Mouse (Mus musculus) brain, adult 2 months (tissue): ENCODE results near the gene Gm17387.
A peak's percentile ranks its signal among the peaks of the same experiment; 100 is the strongest.

ENCODE experiments used
- DNase-seq: peaks from one replicate; pipeline ENCODE4 v3.0.0; 2011; ENCODE audit warnings: low read depth, low spot score

Gm17387 gene

DNA sequence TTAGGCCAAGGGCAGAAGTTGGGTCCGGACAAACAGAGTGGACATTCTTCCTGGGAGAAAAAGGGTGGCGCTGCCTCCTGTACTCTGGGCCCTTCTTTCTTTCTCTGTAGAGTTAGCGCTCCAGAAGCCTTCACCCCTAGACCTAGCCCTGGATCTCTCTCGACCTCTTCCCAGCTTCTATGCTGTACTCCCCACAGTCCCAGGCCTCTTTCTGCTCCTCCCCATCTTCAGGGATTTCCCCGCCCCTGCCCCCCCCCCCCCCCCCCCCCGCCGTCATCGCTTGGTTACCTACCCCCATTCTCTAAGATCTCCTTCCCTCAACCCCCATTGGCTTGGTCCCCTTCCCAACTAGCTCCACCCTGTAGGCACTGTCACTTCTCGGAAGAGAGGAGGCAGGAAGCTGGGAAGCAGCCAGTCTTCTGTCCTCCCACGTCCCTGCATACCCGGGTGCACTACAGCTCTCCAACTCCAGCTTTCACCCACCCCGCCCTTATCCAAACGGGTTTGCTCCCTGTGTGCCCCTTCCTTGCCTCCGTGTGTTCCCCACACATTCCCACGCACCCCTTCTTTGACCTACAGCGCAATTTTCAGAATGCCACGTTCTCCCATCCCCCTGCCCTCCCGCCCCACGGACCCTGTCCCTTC, 18.8 kb downstream of the Gm17387 start:
- peak; percentile 93 for DNase-seq

DNA sequence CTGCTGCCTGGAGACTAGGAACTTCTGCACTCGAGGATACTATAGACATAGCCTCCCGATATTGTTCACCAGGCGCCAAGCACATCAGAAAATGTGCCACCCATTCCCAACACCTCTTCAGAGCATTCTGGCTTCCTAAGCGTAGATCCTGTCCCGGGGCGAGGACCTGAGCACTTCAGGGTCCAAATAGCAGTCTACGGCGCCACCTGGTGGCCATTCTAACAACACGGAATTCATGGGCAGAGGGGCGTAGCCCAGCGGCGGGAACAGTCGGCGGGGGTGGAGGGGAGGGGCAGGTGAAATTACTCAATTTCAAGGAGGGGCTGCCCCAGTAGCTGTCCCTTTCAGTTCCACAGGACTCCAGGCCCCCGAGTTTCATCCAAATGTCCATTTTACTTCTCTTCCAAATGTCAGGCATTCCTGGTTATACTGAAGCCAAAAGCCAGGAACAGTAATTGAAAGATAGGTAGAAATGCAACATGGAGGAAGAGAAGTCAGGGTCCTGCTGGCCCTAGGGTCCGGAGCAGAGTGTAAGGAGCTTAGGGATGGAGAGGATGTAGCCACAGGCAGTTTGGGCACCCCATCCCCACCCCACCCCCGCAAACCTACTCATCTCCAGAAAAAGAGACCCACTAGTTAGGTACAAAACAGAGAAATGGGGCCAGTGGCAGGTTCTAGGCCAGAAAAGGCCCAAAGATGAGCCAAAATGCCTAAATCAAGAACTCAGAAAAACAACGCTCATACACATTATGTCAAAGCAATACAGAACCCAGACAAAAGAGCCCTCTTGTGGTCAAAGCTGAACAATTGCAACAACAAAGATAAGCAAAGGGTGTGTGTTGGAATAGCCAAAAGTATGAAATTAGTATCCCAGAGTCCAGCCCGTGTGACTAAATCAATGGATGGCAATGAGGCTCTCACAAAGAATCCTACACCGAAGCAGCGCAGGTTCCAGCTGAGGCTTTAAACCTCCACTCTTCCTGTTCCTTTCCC, 19.6 kb downstream of the Gm17387 start:
- peak; percentile 95 for DNase-seq

DNA sequence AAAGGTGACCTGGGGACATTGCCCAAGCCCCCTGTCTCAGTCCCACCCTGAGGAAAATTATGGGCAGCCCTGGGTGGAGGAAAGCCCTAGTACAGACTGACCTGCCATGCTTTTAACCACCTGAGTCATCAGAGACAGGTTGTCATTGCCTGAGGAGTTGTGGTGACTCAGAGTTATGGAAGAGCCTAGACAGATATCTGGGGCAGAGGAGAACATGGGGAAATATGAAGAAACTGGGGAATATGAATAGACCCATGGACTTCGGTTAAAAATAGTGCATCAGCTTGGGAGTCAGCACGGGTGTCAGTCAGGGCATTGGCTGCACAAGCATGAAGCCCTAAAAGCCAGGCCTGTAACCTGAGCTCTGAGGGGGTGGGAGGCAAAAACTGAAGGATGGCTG, 20.4 kb downstream of the Gm17387 start:
- peak; percentile 60 for DNase-seq

DNA sequence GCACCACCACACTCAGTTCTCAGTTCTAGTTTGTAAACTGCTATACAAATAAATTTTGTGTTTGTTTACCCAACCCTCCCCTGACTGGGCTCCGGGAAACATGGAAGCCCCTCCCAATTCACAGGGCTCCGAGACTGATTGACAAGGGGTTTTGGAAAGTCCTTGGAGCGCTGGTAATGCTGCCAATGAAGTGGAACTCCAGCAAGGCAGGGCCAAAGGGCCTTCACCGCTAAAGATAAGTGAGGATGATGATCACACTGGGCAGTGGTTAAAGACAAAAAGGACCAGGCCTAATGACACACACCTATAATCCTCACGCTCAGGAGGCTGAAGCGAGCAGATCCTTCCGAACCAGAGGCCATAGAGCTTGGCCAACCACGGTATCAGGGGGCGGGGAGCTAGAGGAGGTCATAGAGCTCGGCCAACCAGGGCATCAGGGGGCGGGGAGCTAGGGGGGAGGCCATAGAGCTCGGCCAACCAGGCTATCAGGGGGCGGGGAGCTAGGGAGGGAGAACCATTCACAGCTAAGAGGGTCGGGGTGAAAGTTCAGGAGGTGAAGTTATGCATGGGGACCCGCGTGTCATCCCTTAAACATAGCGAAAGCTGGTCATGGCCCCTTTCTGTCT, 22.2 kb downstream of the Gm17387 start:
- no peak for DNase-seq

DNA sequence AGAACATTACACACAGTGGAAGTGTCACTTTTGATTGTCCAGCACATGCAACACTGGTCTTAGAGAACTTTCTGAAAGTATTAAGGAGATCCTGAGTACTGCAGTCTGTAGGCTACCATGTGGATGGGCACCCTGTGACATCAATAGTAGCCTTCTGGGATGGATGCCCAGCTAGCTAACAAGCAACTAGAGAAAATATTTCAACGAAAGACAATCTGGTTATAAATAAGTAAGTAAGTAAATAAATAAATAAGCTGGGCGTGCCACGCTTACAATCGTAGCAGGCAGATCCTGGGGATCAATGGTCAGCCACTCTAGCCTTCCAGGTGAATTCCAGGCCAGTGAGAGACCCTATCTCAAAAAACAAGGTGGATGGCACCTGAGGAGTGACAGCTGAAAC, 23.1 kb downstream of the Gm17387 start:
- DNase-seq = no peak

DNA sequence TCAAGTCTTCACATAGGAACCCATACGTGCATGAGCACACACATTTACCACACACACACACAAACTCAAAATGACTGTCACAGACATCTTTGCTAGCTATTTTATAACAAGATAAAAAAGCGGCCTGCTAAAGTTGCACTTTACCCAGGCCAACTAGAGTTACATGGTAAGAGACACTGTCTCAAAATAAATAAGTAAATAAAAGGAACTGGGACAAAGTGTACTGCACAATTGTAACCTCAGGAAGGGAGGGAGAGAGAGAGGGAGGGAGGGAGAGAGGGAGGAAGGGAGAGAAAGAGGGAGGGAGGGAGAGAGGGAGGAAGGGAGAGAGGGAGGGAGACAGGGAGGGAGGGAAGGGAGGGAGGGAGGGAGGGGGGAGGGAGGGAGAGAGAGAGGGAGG, 23.5 kb downstream of the Gm17387 start:
- no peak for DNase-seq

DNA sequence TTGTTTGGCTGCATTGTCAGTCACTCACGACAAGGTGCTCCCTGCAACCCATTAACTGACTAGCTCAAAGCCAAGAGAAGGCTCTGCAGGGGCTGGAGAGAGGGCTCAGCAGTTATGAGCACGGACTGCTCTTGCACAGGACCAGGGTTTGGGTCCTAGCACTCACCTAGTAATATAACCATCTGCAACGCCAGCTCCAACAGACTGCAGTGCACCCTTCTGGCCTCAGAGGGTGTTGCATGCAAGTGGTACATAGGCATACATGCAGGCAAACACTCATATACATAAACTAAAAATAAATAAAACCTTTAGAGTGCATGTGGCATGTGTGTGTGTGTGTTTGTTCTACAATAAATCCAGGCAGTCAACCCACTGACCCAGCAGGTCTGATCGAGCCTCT, 26.9 kb downstream of the Gm17387 start:
- no peak for DNase-seq

- no peak for DNase-seq
Measured at GRCm38 (mm10) chr7:141056976-141057375, 28.0 kb downstream of the Gm17387 start.

DNA sequence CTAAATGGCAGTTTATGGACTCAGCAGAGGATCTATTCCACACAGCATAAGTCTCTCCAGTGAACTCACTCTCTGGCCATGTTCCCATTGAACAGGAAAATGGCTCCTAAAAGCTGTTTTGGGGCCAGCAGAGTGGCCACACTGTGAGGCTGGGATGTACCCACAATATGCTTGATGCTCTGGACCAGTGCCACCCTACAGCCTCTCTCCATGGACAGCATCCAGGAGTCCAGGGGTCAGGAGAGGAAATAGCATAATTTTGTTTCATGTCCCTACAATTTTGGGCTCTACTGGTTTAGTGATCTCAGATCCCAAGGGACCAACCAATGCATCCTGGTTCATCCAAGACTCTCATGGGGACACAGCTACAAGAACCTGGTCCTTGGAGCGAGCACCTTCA, 28.6 kb downstream of the Gm17387 start:
- no peak for DNase-seq

DNA sequence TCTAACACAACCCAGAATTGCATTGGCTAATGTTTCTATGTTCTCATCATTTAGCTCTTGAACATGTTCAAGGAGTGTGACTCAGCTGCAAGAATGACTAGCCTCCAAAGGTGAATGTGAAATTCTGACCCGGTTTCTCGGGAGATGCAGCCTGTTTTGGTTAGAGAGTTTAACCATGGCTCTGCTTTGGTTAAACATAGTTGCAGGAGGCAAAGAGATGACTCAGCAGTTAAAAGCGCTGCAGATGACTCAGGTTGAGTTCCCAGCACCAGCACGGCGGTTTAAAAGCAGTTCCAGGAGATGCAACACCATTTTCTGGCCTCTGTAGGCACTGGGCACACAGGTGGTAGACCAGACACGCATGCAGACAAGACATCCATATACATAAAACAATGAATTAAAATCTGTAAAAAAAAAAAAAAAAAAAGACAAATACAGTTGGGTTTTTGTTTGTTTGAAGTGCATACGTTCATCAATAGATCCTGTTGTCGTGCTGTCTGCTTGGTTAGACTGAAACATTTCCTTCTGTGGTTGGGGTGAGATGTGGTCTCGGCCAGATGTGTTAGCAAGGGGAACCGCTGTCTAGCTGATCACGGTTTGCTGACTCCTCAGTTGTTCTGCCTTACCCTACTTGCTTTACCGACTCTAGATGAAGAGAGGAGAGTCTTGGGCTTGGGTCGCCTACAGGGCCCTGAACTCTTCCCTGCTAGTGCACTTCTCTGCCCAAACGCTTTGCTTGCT, 29.8 kb downstream of the Gm17387 start:
- peak; percentile 49 for DNase-seq

- DNase-seq = peak; percentile 36
Measured at GRCm38 (mm10) chr7:141059929-141060328, 31.0 kb downstream of the Gm17387 start.

GRCm38 (mm10) chr7:141060426-141061242, 31.7 kb downstream of the Gm17387 start, which contains the start of gene B4galnt4:
TSS of gene B4galnt4 (plus strand) at chr7:141061104.
- peak; percentile 98 for DNase-seq

- no peak for DNase-seq
Measured at GRCm38 (mm10) chr7:141061269-141061692, 32.4 kb downstream of the Gm17387 start.

DNA sequence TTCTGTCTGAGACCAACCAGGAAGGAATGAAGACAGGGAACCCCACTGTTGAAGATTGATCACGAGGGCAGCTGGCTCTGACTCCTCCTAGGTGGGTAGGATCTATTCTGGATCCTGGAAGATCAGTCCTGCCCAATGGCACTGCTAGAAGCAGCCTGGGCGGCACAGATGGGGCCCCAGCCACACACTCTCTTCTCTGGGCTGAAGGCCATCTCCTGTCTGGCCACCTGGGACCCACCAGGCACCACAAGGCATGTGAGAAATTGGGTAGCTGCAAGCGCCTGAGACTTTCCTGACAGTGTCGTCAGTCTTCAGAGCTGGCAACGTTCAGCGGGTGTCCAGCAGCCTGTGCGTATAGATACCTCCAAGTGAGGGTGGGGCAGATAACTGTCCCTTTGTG, 33.6 kb downstream of the Gm17387 start:
- DNase-seq = peak; percentile 89

DNA sequence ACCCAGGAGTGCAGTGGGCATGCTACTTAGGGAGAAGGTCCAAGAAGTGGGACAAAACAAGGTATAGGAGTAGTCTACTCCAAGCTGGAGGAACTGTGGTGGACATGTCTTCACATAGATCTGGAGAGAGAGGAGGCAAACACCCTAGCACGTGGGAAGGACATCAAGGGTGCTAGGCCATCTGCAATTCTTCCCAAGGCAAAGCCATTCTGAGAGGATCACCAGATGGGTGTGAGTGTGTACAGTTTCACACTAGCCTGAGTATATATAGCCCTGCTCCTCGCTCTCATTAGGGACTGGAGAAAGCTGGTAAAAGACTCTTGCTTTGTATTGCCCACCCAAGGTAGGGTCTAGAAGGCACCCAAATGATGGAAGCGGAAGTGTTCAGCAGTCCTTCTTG, 34.4 kb downstream of the Gm17387 start:
- peak; percentile 57 for DNase-seq

DNA sequence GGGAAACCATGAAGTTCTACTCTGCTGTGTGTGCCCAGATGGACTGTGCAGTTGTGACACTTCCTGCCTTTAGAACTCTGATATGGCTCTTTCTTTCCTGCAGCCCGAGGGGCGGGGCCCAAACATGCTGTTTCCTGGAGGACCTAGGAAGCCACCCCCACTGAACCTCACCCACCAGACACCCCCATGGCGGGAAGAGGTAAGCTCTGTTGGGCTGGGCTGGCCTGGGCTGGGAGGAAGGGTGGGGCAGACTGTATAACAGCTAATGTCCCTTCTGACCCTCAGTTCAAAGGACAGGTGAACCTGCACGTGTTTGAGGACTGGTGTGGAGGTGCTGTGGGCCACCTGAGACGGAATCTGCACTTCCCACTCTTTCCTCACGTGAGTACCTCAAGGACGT, 35.2 kb downstream of the Gm17387 start:
- no peak for DNase-seq

DNA sequence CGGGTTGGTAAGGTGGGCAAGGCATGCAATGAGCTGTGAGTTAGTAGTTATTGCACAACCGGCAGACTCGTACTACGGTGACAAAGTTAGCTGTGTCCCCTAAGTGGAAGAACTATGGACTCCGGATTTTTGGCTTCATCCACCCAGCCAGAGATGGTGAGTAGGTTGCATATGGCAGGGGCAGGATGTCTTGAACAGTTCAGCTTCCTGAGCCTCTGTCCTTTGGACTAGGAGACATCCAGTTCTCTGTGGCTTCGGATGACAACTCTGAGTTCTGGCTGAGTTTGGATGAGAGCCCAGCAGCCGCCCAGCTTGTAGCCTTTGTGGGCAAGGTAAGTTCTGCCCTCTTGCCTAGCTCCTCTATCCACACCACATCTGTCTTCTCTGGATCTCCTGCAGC, 35.6 kb downstream of the Gm17387 start:
- no peak for DNase-seq

- DNase-seq = no peak
Measured at GRCm38 (mm10) chr7:141068351-141068750, 39.4 kb downstream of the Gm17387 start.

DNA sequence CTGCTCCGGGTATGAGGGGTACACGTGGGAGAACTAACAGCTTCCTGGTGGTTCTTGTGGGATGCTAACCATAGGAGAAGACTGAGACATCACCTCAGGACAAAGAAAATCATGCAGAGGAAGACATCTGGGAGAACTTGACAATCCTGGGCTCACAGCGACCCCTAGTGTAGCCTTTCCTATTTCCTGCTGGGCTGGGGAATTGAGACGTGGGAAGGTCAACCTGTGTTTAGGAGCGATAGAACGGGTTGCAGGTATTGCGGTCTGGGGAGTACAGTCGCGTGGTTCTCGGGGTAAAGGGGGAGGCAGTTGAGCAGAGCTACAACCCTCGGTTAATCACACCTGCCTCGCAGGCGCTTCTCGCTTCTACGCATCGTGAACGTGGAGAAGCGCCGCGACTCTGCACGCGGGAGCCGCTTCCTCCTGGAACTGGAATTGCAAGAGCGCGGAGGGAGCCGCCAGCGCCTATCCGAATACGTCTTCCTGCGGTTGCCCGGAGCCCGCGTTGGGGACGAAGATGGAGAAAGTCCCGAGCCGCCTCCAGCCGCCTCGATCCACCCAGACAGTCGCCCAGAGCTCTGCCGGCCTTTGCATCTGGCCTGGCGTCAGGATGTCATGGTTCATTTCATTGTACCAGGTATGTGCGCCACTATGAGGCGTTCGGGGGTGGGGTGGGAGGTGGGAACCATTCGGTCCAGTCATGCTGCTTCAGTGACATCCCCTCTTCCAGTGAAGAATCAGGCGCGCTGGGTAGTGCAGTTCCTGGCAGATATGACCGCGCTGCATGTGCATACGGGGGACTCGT, 41.3 kb downstream of the Gm17387 start:
- DNase-seq = peak; percentile 94
